23 mouse cellular contexts compared by ENCODE assay signal in the genomic region with DNA sequence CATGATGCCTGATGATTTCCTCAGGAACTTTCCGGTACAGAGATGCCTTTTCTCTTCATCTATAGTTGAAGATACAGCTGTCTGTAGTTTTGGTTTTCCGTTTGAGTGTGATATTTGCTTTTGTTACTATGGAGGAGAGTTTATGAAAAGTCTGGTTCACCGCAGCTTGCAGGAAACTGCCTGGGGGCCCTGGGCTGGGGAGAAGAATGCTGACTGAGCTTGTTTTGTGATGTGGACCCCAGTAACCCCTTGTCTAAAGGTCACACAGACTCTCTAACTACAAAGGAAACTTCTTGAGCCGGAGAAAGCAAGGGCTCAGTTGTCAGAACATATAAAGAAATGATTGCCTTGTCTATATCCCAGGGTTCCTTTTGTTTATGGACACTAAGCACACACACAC.
"Had no signal": no experiment of that assay in that cellular context is flagged by ENCODE, and none has a peak within 500 bp of the region (broad histone marks: within the 10 kb centered on the region; RNA-seq: fewer than 3 reads in every experiment).

No protein-coding gene starts in this region.

- H3K4me1 ChIP-seq: liver, embryonic 12.5 days had no signal

- H3K27ac ChIP-seq: gastrocnemius, adult 2 months; heart, embryonic 10.5 days; hindbrain, embryonic 13.5 days; hindbrain, embryonic 15.5 days; intestine, embryonic 15.5 days; layer of hippocampus, adult 2 months; limb, embryonic 12.5 days; limb, embryonic 15.5 days; liver, embryonic 12.5 days had no signal

- H3K27me3 ChIP-seq: heart, embryonic 12.5 days; hindbrain, embryonic 13.5 days; hindbrain, embryonic 15.5 days; intestine, embryonic 15.5 days; limb, embryonic 15.5 days; liver, embryonic 12.5 days had no signal

- H3K9ac ChIP-seq: heart, embryonic 12.5 days; hindbrain, embryonic 13.5 days; hindbrain, embryonic 15.5 days; intestine, embryonic 15.5 days; limb, embryonic 12.5 days; limb, embryonic 15.5 days; liver, embryonic 12.5 days had no signal

- H3K4me3 ChIP-seq: gastrocnemius, adult 2 months; heart, embryonic 10.5 days; heart, embryonic 12.5 days; hindbrain, embryonic 13.5 days; hindbrain, embryonic 15.5 days; intestine, embryonic 15.5 days; layer of hippocampus, adult 2 months; limb, embryonic 12.5 days; limb, embryonic 15.5 days; liver, embryonic 12.5 days had no signal

- H3K9me3 ChIP-seq: heart, embryonic 10.5 days; heart, embryonic 12.5 days; hindbrain, embryonic 13.5 days; hindbrain, embryonic 15.5 days; intestine, embryonic 15.5 days; limb, embryonic 12.5 days; limb, embryonic 15.5 days; liver, embryonic 12.5 days had no signal

- ATAC-seq: inflammation-experienced regulatory T-cells, adult 6 months; intestine, embryonic 15.5 days; intestine, postnatal 0 days; liver, embryonic 12.5 days had no signal

- H3K4me2 ChIP-seq: heart, embryonic 12.5 days; hindbrain, embryonic 13.5 days; hindbrain, embryonic 15.5 days; intestine, embryonic 15.5 days; limb, embryonic 12.5 days; limb, embryonic 15.5 days; liver, embryonic 12.5 days had no signal

- DNase-seq: gastrocnemius, adult 2 months; gastrocnemius, postnatal 10 days; gastrocnemius, postnatal 25 days; heart, adult 18-20 months; heart, postnatal 10 days; heart, postnatal 4 days; kidney, adult 18-20 months; kidney, adult 8-10 months; kidney, postnatal 10 days; kidney, postnatal 25 days; kidney, postnatal 4 days; left cerebral cortex, postnatal 4 days had no signal

- H3K36me3 ChIP-seq: heart, embryonic 10.5 days; heart, embryonic 12.5 days; hindbrain, embryonic 13.5 days; hindbrain, embryonic 15.5 days; intestine, embryonic 15.5 days; limb, embryonic 12.5 days; limb, embryonic 15.5 days; liver, embryonic 12.5 days had no signal
